Mouse (Mus musculus) cerebellum, adult 11-12 months (tissue): ENCODE data around the gene Nme6.

Experiments
- DNase-seq: peaks from one replicate; pipeline ENCODE4 v3.0.0; 2022

The Nme6 gene

DNA sequence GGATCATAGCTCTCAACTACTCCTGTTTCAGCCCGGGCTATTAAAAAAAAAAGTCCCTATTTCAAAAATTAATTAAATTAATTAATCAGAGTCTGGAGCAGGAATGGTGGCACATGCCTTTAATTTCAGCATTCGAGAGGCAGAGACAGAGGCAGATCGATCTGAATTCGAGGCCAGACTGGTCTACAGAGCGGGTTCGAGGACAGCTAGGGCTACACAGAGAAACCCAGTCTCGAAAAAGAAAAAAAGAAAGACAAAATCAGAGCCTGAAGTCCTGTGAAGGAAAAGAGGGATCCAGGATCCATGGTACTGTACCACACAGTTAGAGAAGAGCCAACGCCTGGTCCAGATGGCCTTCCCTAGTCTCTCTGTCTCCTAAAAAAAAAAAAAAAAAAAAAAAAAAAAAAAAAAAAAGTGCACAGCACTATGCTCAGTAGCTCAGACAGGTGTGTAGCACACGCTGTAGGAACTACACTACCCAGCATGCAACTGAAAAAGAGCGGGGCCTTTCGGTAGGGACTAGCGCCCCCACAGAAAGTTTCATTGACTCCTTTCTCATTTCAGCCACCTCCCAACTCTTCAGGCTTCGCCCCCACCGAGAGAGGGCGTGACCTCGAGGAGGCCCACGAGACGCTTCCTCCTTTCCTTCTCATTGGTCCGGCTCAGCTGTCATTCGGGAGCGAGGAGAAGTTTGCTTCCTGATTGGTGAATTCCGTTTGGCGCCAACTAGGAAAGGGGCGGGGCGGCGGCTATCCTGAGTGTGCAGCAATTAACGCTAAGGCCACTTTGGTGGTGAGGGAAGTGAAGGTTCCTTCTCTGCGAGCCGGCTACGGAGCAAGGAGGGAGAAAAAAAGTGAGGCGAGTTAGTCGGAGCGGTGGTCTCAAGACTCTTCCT lies 42.5 kb downstream of the Nme6 start, which contains the start of gene Cdc25a:
Gene Cdc25a (plus strand): TSS at position 783 of the 895 bp plus-strand sequence.
- peak; percentile 98 for DNase-seq

DNA sequence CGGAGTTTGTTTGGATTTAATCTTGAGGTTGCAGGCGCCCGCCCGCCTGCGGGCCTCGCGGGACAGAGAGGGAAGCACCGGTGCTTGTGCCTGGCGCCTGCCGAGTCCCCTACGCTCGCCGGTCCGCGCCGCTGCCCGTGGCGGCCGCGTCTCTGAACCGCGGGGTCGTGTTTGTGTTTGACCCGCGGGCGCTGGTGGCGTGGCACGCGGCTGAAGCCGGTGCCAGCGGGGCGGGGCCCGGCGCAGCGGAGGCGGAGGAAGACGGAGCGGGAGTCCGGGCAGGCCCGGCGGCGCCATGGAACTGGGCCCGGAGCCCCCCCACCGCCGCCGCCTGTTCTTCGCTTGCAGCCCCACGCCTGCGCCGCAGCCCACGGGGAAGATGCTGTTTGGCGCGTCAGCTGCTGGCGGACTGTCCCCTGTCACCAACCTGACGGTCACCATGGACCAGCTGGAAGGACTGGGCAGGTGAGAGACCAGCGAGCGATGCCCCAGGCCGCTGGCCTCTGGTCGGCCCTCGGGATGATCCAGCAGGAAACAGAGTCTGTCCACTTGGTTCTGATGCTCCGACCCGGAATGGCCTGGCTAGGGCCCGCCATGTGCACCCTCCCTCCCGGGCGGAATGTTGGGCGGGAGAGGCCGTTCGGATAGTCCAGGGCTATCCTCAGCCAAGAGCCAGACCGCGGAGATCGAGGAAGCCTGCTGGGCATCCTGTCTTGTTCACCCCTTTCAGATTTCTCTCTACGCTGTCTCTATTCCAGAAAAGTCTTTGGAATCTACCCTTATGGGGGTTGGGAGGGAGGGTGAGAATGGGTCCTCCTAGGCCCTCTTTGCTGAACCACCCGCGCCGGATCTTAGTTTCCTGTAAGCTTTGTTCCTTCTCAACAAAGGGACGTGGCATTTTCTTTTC lies 43.4 kb downstream of the Nme6 start:
- no peak for DNase-seq

DNA sequence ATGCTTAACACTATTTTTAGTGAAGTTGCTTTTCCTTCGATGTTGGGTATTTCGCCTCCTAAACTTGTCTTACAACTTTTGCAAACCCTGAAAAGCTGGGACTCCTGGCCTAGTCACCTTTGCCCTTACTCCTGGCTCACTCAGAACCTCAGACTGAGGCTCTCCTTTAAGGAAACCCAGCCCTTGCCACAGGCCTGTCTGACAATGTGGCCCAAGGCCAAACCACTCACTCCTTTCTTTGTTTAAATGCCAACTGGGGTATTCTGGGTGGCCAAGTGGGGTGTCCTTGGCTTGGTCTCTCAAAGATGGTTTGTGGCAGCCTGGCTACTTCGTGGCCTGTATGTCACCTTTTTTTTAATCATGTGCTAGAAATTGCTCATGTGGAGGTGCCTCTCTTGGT lies 44.2 kb downstream of the Nme6 start:
- peak; percentile 50 for DNase-seq

DNA sequence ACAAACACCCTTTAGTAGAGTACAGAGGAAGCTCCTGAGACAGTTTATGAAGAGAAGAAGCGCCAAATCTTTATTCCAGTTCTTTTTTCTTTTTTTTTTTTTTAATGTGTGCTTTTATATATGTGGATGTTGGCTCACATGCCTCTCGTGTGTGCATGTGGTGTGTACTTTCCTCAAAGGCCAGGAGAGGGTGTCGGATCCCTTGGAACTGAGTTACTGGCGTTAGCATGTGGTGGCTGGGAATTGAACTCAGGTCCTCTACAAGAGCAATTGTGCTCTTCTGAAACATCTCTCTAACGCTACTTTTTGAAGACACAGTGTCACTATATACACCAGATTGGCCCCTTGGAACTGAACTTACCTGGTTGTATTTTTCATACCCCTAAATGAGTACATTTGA lies 45.1 kb downstream of the Nme6 start:
- no peak for DNase-seq

DNA sequence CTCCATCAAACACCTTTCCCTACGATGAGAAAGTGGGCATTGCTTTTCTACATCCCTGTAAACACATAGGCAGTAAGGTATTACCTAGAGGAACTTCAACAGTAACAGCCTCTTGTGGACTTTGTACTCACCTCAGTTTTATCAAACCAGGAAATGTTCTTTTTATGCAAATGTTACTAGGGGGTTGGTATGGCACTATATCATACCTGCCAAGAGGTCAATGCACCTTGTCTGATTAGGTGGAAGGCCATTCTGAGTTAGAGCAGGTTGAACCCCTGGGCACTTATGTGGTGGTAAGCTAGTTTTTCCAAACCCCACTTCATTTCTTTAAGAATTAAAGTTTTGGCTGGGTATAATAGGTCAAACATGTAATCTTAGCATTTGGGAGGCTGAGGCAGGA lies 46.8 kb downstream of the Nme6 start:
- no peak for DNase-seq

DNA sequence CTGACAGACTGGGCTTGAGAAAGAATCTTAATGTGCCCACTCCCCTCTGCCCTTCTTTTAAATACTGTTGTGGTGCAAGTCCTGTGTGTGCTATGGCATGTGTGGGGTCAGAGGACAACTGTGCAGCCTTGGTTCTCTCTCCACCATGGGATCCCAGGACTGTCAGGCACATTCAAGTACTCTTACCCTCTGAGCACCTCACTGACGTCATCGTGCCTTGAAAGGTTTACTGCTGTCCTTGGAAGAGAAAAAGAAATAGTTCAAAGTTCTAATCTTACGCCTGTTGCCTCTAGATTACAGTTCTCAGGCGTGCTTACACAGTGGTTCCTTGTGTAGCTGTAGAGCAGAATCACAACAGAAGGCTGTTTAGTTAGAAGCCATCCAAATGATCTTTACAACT lies 53.7 kb downstream of the Nme6 start:
- no peak for DNase-seq

DNA sequence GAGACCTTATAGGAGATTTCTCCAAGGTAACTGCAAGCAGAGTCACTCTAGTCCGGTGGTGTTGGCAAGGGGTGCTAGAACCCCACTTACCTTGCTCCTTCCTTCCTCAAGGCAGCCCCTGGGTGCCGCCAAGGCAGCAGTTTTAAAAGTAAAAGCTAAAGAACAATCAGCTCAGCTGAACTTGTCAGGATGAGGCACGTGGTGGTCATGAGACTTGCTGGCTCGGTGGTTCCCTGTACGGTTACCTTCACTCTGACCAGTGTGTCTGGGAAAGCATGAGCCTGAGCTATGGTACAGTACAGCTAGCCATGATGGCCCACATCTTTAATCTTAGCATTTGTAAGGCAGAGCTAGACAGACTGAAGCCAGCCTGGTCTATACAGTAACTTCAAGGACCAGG lies 54.8 kb downstream of the Nme6 start:
- no peak for DNase-seq

DNA sequence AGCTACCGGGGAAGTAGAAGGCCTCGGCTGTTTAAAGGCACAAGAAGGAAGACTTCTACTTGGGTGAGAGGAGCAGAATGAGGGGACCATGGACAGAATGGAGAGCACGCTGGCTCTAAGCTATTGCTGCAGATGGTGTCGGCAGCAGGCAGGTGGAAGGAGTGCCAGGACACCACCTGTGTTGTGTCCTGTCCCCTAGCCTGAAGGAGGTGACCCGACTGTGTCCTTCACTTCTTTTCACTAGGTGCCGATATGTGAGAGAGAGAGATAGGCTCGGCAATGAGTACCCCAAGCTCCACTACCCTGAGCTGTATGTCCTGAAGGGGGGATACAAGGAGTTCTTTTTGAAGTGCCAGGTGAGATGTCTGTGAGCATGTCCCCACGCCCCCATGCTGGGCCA lies 59.0 kb downstream of the Nme6 start:
- peak; percentile 75 for DNase-seq
